Mouse (Mus musculus): ENCODE results near the gene Nid2. TPM values are rescaled to one million over a fixed set of nuclear protein-coding genes. Genes with fewer than 3 reads are reported as not detected.

Gene Nid2
- polyA plus RNA-seq, 1 experiment, result 4.7 TPM

DNA sequence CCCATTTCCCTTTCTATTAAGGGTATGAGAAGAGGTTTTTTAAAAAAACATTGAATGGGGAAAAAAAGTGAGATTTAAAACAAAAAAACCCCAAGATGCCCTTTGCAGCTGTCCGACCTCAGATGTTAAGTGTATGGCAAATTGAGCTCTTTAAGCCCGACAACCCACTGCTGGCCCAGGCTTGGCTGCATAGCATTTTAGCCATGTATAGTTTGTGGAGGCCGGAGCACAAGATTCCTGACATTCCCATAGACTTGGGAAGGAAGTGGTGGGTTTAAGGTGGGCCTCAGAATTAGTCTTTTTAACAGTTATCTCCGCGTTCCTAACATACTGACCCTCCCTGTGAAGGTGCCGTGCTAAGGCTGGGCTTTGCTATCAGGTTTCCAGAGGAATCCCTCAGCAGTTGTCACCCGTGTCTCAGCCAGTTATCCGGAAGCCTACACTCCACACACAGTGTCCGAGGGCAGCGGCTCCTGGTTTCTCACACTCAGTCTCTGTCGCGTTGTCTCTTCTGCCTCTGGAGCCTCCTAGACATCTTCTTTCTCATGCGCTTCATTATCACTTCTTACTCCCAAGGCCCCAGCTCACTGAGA is 23.1 kb downstream of the Nid2 start:
- no peak overlapping the region for H3K4me3 ChIP-seq (ENCODE audit: control insufficient read depth, insufficient read depth, low read length)
- no peak overlapping the region for H3K27ac ChIP-seq (ENCODE audit: control insufficient read depth, insufficient read depth, low read length)
- WGBS, result 96% methylated on average over 13 of the region's 13 CpGs
- no peaks in the 10 kb centered on the region for H3K27me3 ChIP-seq (ENCODE audit: control insufficient read depth, insufficient read depth, low read length)
- DNase-seq, result no peak
- TF ChIP-seq POLR2A (IDR thresholded peaks at IDR 0.05; ENCODE audit: control insufficient read depth, extremely low read depth, insufficient read depth, low read length, poor library complexity) (no peak), CTCF (IDR thresholded peaks at IDR 0.05; ENCODE audit: borderline replicate concordance, control insufficient read depth, extremely low read depth, insufficient read depth, low read length, poor library complexity) (no peak)
- no peaks in the 10 kb centered on the region for H3K4me1 ChIP-seq (replicated peaks; ENCODE audit: control insufficient read depth, insufficient read depth, low read length)
- no peaks in the 10 kb centered on the region for H3K36me3 ChIP-seq (ENCODE audit: control insufficient read depth, insufficient read depth, low read length)

DNA sequence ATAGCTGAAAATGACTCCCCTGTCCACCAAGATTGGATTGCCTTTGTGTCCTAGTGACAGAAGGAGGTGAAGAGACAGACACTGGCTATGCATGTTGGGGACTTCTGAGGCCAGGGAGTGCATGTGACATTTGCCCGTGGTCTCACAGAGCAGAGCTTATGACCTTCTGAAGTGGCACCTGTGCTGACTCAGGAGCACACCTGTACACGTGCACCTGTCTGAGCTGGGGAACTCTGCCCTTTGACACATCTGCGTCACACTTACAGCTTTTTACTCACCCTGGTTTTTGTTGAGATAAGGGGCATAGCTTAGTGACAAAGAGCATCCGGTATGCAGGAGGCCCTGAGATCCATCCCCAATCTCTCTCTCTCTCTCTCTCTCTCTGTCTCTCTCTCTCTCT is 24.4 kb downstream of the Nid2 start:
- Histone ChIP-seq H3K27me3 (ENCODE audit: control insufficient read depth, insufficient read depth, low read length) (no peaks in the 10 kb centered on the region), H3K4me1 (replicated peaks; ENCODE audit: control insufficient read depth, insufficient read depth, low read length) (no peaks in the 10 kb centered on the region), H3K4me3 (ENCODE audit: control insufficient read depth, insufficient read depth, low read length) (no peak overlapping the region), H3K36me3 (ENCODE audit: control insufficient read depth, insufficient read depth, low read length) (no peaks in the 10 kb centered on the region), H3K27ac (ENCODE audit: control insufficient read depth, insufficient read depth, low read length) (no peak overlapping the region)
- 86% methylated on average over 4 of the region's 4 CpGs for WGBS
- no peak for DNase-seq
- TF ChIP-seq CTCF (IDR thresholded peaks at IDR 0.05; ENCODE audit: borderline replicate concordance, control insufficient read depth, extremely low read depth, insufficient read depth, low read length, poor library complexity), result no peak
- TF ChIP-seq POLR2A (IDR thresholded peaks at IDR 0.05; ENCODE audit: control insufficient read depth, extremely low read depth, insufficient read depth, low read length, poor library complexity), result no peak

DNA sequence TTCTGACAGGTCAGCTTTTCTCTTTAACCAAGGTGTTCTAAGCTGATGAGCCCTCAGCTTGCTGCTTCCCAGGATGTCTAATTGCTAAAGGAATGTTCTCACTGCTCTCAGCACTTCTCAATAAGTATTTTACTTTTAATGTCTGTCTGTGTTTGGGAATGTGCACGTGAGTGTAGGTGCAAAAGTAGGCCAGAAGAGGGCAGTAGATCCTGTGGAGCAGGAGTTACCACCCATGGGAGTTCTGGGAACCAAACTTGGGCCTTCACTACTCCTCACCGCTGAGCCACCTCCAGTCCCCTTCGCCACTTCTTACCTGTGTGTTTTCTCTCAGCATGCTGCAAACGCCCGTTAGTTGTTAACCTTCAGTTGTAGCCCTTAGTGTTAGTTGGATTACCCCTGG is 25.1 kb downstream of the Nid2 start:
- H3K4me3 ChIP-seq (ENCODE audit: control insufficient read depth, insufficient read depth, low read length), result no peak overlapping the region
- H3K27me3 ChIP-seq (ENCODE audit: control insufficient read depth, insufficient read depth, low read length), result no peaks in the 10 kb centered on the region
- WGBS, result 95% methylated on average over 5 of the region's 5 CpGs
- no peaks in the 10 kb centered on the region for H3K4me1 ChIP-seq (replicated peaks; ENCODE audit: control insufficient read depth, insufficient read depth, low read length)
- H3K27ac ChIP-seq (ENCODE audit: control insufficient read depth, insufficient read depth, low read length), result no peak overlapping the region
- no peak for DNase-seq
- H3K36me3 ChIP-seq (ENCODE audit: control insufficient read depth, insufficient read depth, low read length), result no peaks in the 10 kb centered on the region
- TF ChIP-seq POLR2A (IDR thresholded peaks at IDR 0.05; ENCODE audit: control insufficient read depth, extremely low read depth, insufficient read depth, low read length, poor library complexity) (no peak), CTCF (IDR thresholded peaks at IDR 0.05; ENCODE audit: borderline replicate concordance, control insufficient read depth, extremely low read depth, insufficient read depth, low read length, poor library complexity) (no peak)

DNA sequence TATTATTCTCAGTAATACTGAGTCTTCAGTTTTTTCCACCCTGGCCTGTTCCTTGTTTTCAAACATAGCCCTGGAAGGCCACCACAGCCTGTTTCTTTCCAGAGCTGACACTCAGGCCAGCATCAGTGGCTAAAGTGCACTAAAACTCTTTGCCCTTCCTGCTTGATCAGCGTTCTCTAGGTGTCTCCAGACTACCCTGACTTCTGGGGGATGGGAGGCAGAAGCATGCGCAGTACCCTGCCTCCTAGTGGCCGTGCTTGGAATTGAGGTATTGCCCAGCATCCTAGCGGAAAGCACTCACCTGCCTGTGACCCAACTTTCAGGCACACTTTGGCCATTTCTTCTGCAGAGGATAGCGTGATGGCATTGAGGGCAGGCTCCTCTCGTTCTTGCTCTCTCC is 25.8 kb downstream of the Nid2 start:
- no peak overlapping the region for H3K27ac ChIP-seq (ENCODE audit: control insufficient read depth, insufficient read depth, low read length)
- H3K27me3 ChIP-seq (ENCODE audit: control insufficient read depth, insufficient read depth, low read length), result no peaks in the 10 kb centered on the region
- H3K4me3 ChIP-seq (ENCODE audit: control insufficient read depth, insufficient read depth, low read length), result no peak overlapping the region
- H3K4me1 ChIP-seq (replicated peaks; ENCODE audit: control insufficient read depth, insufficient read depth, low read length), result no peaks in the 10 kb centered on the region
- TF ChIP-seq POLR2A (IDR thresholded peaks at IDR 0.05; ENCODE audit: control insufficient read depth, extremely low read depth, insufficient read depth, low read length, poor library complexity), result no peak
- TF ChIP-seq CTCF (IDR thresholded peaks at IDR 0.05; ENCODE audit: borderline replicate concordance, control insufficient read depth, extremely low read depth, insufficient read depth, low read length, poor library complexity), result 0 out of 2 replicates have a peak, but pooled peaks have one; percentile 33
- no peaks in the 10 kb centered on the region for H3K36me3 ChIP-seq (ENCODE audit: control insufficient read depth, insufficient read depth, low read length)
- 78% methylated on average over 6 of the region's 6 CpGs for WGBS
- DNase-seq, result peak; percentile 22

DNA sequence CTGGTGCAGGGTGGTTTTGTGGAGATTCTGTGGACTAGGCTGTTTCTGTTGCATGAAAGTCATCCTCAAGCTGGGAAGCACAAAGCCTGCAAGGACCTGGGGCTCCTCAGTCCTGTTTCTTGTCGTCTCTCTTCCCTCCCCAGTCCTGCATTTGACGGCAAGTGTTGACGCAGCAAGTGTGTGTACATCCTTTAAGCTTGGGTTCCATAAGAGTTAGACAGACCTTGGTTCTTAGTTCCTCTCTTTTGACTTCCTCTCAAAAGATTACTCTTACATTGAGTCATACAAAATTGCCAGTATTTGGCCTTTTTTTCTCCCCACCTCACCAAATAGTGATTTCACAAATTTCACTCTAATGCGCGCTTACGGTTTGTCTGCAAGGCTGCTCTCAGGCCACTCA is 26.3 kb downstream of the Nid2 start:
- H3K4me3 ChIP-seq (ENCODE audit: control insufficient read depth, insufficient read depth, low read length), result no peak overlapping the region
- WGBS, result 78% methylated on average over 6 of the region's 6 CpGs
- H3K4me1 ChIP-seq (replicated peaks; ENCODE audit: control insufficient read depth, insufficient read depth, low read length), result no peaks in the 10 kb centered on the region
- DNase-seq, result no peak
- H3K27ac ChIP-seq (ENCODE audit: control insufficient read depth, insufficient read depth, low read length), result no peak overlapping the region
- TF ChIP-seq POLR2A (IDR thresholded peaks at IDR 0.05; ENCODE audit: control insufficient read depth, extremely low read depth, insufficient read depth, low read length, poor library complexity) (no peak), CTCF (IDR thresholded peaks at IDR 0.05; ENCODE audit: borderline replicate concordance, control insufficient read depth, extremely low read depth, insufficient read depth, low read length, poor library complexity) (no peak)
- no peaks in the 10 kb centered on the region for H3K27me3 ChIP-seq (ENCODE audit: control insufficient read depth, insufficient read depth, low read length)
- H3K36me3 ChIP-seq (ENCODE audit: control insufficient read depth, insufficient read depth, low read length), result no peaks in the 10 kb centered on the region

DNA sequence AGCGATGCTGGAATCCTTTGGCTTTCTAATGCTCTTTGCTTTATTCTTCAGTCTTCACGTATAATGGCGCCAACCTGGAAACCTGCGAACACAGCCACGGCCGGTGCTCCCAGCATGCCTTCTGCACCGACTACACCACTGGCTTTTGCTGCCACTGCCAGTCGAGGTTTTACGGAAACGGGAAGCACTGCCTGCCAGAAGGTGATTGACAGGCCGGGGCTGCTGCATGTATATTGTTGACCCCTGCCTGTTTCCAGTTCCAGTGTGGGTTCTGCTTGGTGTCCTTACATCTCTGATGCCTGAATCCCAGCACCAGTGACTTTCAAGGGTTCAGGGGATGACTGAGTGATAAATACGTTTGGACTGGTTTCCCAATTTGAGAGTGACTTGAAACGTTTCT is 26.9 kb downstream of the Nid2 start:
- no peaks in the 10 kb centered on the region for H3K36me3 ChIP-seq (ENCODE audit: control insufficient read depth, insufficient read depth, low read length)
- 70% methylated on average over 13 of the region's 13 CpGs for WGBS
- H3K27me3 ChIP-seq (ENCODE audit: control insufficient read depth, insufficient read depth, low read length), result no peaks in the 10 kb centered on the region
- DNase-seq, result no peak
- H3K4me1 ChIP-seq (replicated peaks; ENCODE audit: control insufficient read depth, insufficient read depth, low read length), result no peaks in the 10 kb centered on the region
- TF ChIP-seq CTCF (IDR thresholded peaks at IDR 0.05; ENCODE audit: borderline replicate concordance, control insufficient read depth, extremely low read depth, insufficient read depth, low read length, poor library complexity) (no peak), POLR2A (IDR thresholded peaks at IDR 0.05; ENCODE audit: control insufficient read depth, extremely low read depth, insufficient read depth, low read length, poor library complexity) (no peak)
- H3K4me3 ChIP-seq (ENCODE audit: control insufficient read depth, insufficient read depth, low read length), result no peak overlapping the region
- H3K27ac ChIP-seq (ENCODE audit: control insufficient read depth, insufficient read depth, low read length), result no peak overlapping the region
